Mouse (Mus musculus) embryonic facial prominence, embryonic 11.5 days (tissue): ENCODE measurements around the gene Fam207a. TPM values are rescaled to one million over a fixed set of nuclear protein-coding genes. Genes with fewer than 3 reads are reported as not detected.

Experiments used
- ATAC-seq: fragments of 200-750 bp; cut with Nextera tagmentation; replicated peaks from 2 replicates; pipeline ENCODE4 v1.8.0; 2017; ENCODE audit warnings: low read depth; ENCODE audit not compliant: insufficient number of reproducible peaks, low FRiP score, low TSS enrichment
- DNase-seq: peaks from one replicate; pipeline ENCODE4 v3.0.0-alpha.2; 2015; ENCODE audit warnings: low spot score
- H3K27ac ChIP-seq: fragments of 300-500 bp; sonication (generic); replicated peaks from 2 replicates; pipeline ENCODE4 v1.5.1; 2014; ENCODE audit warnings: mild to moderate bottlenecking, low read depth, low read length, control low read depth
- H3K27me3 ChIP-seq: fragments of 300-500 bp; sonication (generic); 2 replicates; pipeline ENCODE4 v1.6.1; 2014; ENCODE audit warnings: mild to moderate bottlenecking, low read length, moderate library complexity, mixed read lengths; ENCODE audit not compliant: control insufficient read depth, insufficient read depth
- H3K36me3 ChIP-seq: fragments of 300-500 bp; sonication (generic); replicated peaks from 2 replicates; pipeline ENCODE4 v1.6.1; 2014; ENCODE audit warnings: low read depth, mild to moderate bottlenecking, low read length, moderate library complexity, mixed read lengths; ENCODE audit not compliant: control insufficient read depth, insufficient read depth
- H3K4me1 ChIP-seq: fragments of 300-500 bp; sonication (generic); 2 replicates; pipeline ENCODE4 v1.6.1; 2014; ENCODE audit warnings: low read length, mixed read lengths; ENCODE audit not compliant: control insufficient read depth, insufficient read depth
- H3K4me2 ChIP-seq: fragments of 300-500 bp; sonication (generic); 2 replicates; pipeline ENCODE4 v1.6.1; 2014; ENCODE audit warnings: low read depth, mild to moderate bottlenecking, control low read depth, low read length, moderate library complexity
- H3K4me3 ChIP-seq: fragments of 300-500 bp; sonication (generic); 2 replicates; pipeline ENCODE4 v1.5.1; 2014; ENCODE audit warnings: low read depth, low read length, control low read depth
- H3K9ac ChIP-seq: fragments of 300-500 bp; sonication (generic); replicated peaks from 2 replicates; pipeline ENCODE4 v1.6.1; 2014; ENCODE audit warnings: mild to moderate bottlenecking, control low read depth, low read length
- H3K9me3 ChIP-seq: fragments of 300-500 bp; sonication (generic); replicated peaks from 2 replicates; pipeline ENCODE4 v1.6.1; 2016; ENCODE audit warnings: mild to moderate bottlenecking, low read length, inconsistent platforms, mixed read lengths; ENCODE audit not compliant: control insufficient read depth
- WGBS: fragments of 180-500 bp; shearing (Covaris S2); extraction: QIAGEN DNeasy Blood & Tissue Kit; methylation state at CpG from one replicate; pipeline ENCODE4 v1.1.7; 2014; 5-methylcytosine and 5-hydroxymethylcytosine counted together
- polyA plus RNA-seq: library from polyadenylated mRNA; unstranded; fragments of >200 nt; fragmentation: Nextera tagmentation; extraction: Ambion mirVana; gene quantifications from 2 replicates; pipeline ENCODE4 v1.2.1, GENCODE M21; 2014

The Fam207a gene
- polyA plus RNA-seq, 1 experiment from 2014 or later: 40.6 TPM

- no peaks in the 10 kb centered on the region for H3K9me3 ChIP-seq
- H3K4me1 ChIP-seq: no peaks in the 10 kb centered on the region
- H3K27me3 ChIP-seq: no peaks in the 10 kb centered on the region
- DNase-seq: peak; percentile 4
- peak overlapping the region; percentile 89 for H3K4me3 ChIP-seq
- H3K27ac ChIP-seq: 0 out of 2 replicates have a peak overlapping the region, but pooled peaks have one; percentile 59
- no peak for ATAC-seq
- WGBS: 48% methylated on average over 14 of the region's 14 CpGs
- H3K4me2 ChIP-seq: peak overlapping the region; percentile 83
- no peaks in the 10 kb centered on the region; the same call in 1 of the 2 replicates for H3K36me3 ChIP-seq
- H3K9ac ChIP-seq: peak overlapping the region; percentile 93
Observed at GRCm38 (mm10) chr10:77516379-77516951, 880 bp upstream of the Fam207a start.

GRCm38 (mm10) chr10:77510225-77510982 is 5.2 kb downstream of the Fam207a start:
- Histone ChIP-seq H3K27ac (no peak overlapping the region), H3K27me3 (no peaks in the 10 kb centered on the region), H3K9ac (no peak overlapping the region), H3K4me2 (no peak overlapping the region), H3K4me1 (no peaks in the 10 kb centered on the region), H3K4me3 (no peak overlapping the region), H3K9me3 (no peaks in the 10 kb centered on the region), H3K36me3 (no peaks in the 10 kb centered on the region; the same call in none of the 2 replicates)
- DNase-seq (no peak), ATAC-seq (no peak)
- WGBS: 80% methylated on average over 15 of the region's 15 CpGs

GRCm38 (mm10) chr10:77509403-77510187 is 6.0 kb downstream of the Fam207a start:
- no peaks in the 10 kb centered on the region; the same call in none of the 2 replicates for H3K36me3 ChIP-seq
- H3K27ac ChIP-seq: no peak overlapping the region
- peak; percentile 64 for ATAC-seq

GRCm38 (mm10) chr10:77508744-77509143 is 6.8 kb downstream of the Fam207a start:
- no peaks in the 10 kb centered on the region for H3K27me3 ChIP-seq
- no peak overlapping the region for H3K9ac ChIP-seq
- H3K27ac ChIP-seq: no peak overlapping the region
- no peak overlapping the region for H3K4me2 ChIP-seq
- H3K4me1 ChIP-seq: no peaks in the 10 kb centered on the region
- H3K4me3 ChIP-seq: no peak overlapping the region
- DNase-seq (no peak), ATAC-seq (no peak)
- 94% methylated on average over 3 of the region's 3 CpGs for WGBS
- H3K9me3 ChIP-seq: no peaks in the 10 kb centered on the region
- no peaks in the 10 kb centered on the region; the same call in none of the 2 replicates for H3K36me3 ChIP-seq

More at GRCm38 (mm10) chr10:77509403-77510187, 6.0 kb downstream of the Fam207a start:
- DNase-seq: peak; percentile 90
- no peaks in the 10 kb centered on the region for H3K4me1 ChIP-seq
- H3K27me3 ChIP-seq: no peaks in the 10 kb centered on the region
- no peak overlapping the region for H3K9ac ChIP-seq
- no peaks in the 10 kb centered on the region for H3K9me3 ChIP-seq
- H3K4me2 ChIP-seq: no peak overlapping the region
- no peak overlapping the region for H3K4me3 ChIP-seq
- 51% methylated on average over 12 of the region's 12 CpGs for WGBS

GRCm38 (mm10) chr10:77507779-77508178 is 7.8 kb downstream of the Fam207a start:
- 93% methylated on average over 4 of the region's 4 CpGs for WGBS
- peaks cover 4% of the 10 kb centered on the region for H3K36me3 ChIP-seq
- ATAC-seq: no peak
- H3K4me2 ChIP-seq: no peak overlapping the region
- no peaks in the 10 kb centered on the region for H3K4me1 ChIP-seq
- H3K9ac ChIP-seq: no peak overlapping the region
- no peaks in the 10 kb centered on the region for H3K9me3 ChIP-seq
- DNase-seq: no peak
- no peak overlapping the region for H3K27ac ChIP-seq
- no peaks in the 10 kb centered on the region for H3K27me3 ChIP-seq
- no peak overlapping the region for H3K4me3 ChIP-seq

- H3K4me2 ChIP-seq: no peak overlapping the region
- no peaks in the 10 kb centered on the region for H3K27me3 ChIP-seq
- H3K9ac ChIP-seq: no peak overlapping the region
- WGBS: 82% methylated on average over 13 of the region's 13 CpGs
- H3K4me1 ChIP-seq: no peaks in the 10 kb centered on the region
- ATAC-seq (no peak), DNase-seq (no peak)
- no peak overlapping the region for H3K4me3 ChIP-seq
- H3K9me3 ChIP-seq: no peaks in the 10 kb centered on the region
- H3K36me3 ChIP-seq: peaks cover 4% of the 10 kb centered on the region; the same call in 1 of the 2 replicates
- H3K27ac ChIP-seq: no peak overlapping the region
Observed at GRCm38 (mm10) chr10:77506961-77507577, 8.5 kb downstream of the Fam207a start.

- no peaks in the 10 kb centered on the region for H3K27me3 ChIP-seq
- peaks cover 4% of the 10 kb centered on the region; the same call in 1 of the 2 replicates for H3K36me3 ChIP-seq
- ATAC-seq: no peak
- H3K9ac ChIP-seq: no peak overlapping the region
- no peak overlapping the region for H3K27ac ChIP-seq
- H3K4me1 ChIP-seq: no peaks in the 10 kb centered on the region
- no peaks in the 10 kb centered on the region for H3K9me3 ChIP-seq
- no peak for DNase-seq
- no peak overlapping the region for H3K4me3 ChIP-seq
- no peak overlapping the region for H3K4me2 ChIP-seq
- WGBS: 79% methylated on average over 5 of the region's 5 CpGs
Observed at GRCm38 (mm10) chr10:77506526-77506925, 9.1 kb downstream of the Fam207a start.
